In the genomic region with DNA sequence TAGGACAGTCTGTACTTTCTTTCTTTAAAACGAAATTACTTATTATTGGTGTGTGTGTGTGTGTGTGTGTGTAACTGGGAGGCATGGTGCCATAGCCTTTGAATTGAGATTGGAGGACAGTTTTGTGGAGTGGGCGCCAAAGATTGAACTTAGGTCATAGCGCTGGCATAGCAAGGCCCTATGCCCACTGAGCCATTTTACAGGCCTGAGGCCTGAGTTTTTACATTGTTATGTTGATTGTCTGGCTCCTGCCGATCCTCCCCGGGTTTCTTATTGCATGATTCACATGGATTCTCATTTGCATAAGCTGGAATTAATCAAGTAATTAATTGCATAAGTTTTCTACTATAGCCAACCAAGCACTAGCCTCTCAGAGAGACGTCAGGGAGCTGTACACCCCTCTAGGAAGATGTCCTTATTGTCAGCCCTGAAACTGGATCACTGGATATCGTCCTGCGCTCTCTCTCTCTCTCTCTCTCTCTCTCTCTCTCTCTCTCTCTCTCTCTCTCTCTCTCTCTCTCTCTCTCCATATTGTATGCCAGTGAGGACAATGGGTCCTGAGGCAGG, we compare ENCODE assay signal across 16 mouse cellular contexts.
DNase-seq lines count a peak whose midpoint lies in the region; ATAC-seq and TF ChIP-seq lines count a peak whose summit lies in the region.
"Had no signal": no experiment of that assay in that cellular context is flagged by ENCODE, and none has a peak within 500 bp of the region (broad histone marks: within the 10 kb centered on the region; RNA-seq: fewer than 3 reads in every experiment).

No protein-coding gene starts in this region.

- WGBS in forebrain, embryonic 12.5 days, result 51% methylated on average over 8 of the region's 8 CpGs
- 61% methylated on average over 8 of the region's 8 CpGs for WGBS in forebrain, embryonic 11.5 days
- 47% methylated on average over 8 of the region's 8 CpGs for WGBS in forebrain, embryonic 13.5 days
- WGBS in forebrain, embryonic 15.5 days, result 32% methylated on average over 8 of the region's 8 CpGs
- 84% methylated on average over 8 of the region's 8 CpGs for WGBS in limb, embryonic 10.5 days
- WGBS in stomach, postnatal 0 days, result 89% methylated on average over 8 of the region's 8 CpGs

- TF ChIP-seq EP300 in stomach, postnatal 0 days (optimal IDR thresholded peaks at IDR 0.05), result no peak

- peaks cover 3% of the 10 kb centered on the region for H3K27me3 ChIP-seq in forebrain, embryonic 12.5 days
- H3K27me3 ChIP-seq in forebrain, embryonic 11.5 days (ENCODE audit: control insufficient read depth, insufficient read depth, low read length), result no peaks in the 10 kb centered on the region
- no peaks in the 10 kb centered on the region for H3K27me3 ChIP-seq in forebrain, embryonic 13.5 days
- no peaks in the 10 kb centered on the region for H3K27me3 ChIP-seq in forebrain, embryonic 15.5 days
- H3K27me3 ChIP-seq in limb, embryonic 10.5 days (ENCODE audit: low read depth, poor library complexity, severe bottlenecking), result no peaks in the 10 kb centered on the region
- H3K27me3 ChIP-seq in stomach, postnatal 0 days (ENCODE audit: control insufficient read depth, insufficient read depth, low read length), result no peaks in the 10 kb centered on the region
- H3K27me3 ChIP-seq: embryonic facial prominence, embryonic 13.5 days; embryonic facial prominence, embryonic 15.5 days had no signal

- no peak for TF ChIP-seq CTCF in stomach, postnatal 0 days (IDR thresholded peaks at IDR 0.05; ENCODE audit: low read depth)

- H3K9ac ChIP-seq in forebrain, embryonic 12.5 days, result no peak overlapping the region
- H3K9ac ChIP-seq in forebrain, embryonic 11.5 days (ENCODE audit: low read length), result no peak overlapping the region
- no peak overlapping the region for H3K9ac ChIP-seq in forebrain, embryonic 13.5 days
- H3K9ac ChIP-seq in forebrain, embryonic 15.5 days (replicated peaks), result no peak overlapping the region
- H3K9ac ChIP-seq in stomach, postnatal 0 days (ENCODE audit: low read length), result no peak overlapping the region
- H3K9ac ChIP-seq: embryonic facial prominence, embryonic 13.5 days; embryonic facial prominence, embryonic 15.5 days had no signal

- peak overlapping the region; percentile 65 for H3K27ac ChIP-seq in forebrain, embryonic 12.5 days
- H3K27ac ChIP-seq in forebrain, embryonic 11.5 days (ENCODE audit: low read depth, low read length), result no peak overlapping the region
- peak overlapping the region; percentile 80 for H3K27ac ChIP-seq in forebrain, embryonic 13.5 days
- H3K27ac ChIP-seq in forebrain, embryonic 15.5 days (replicated peaks), result peak overlapping the region; percentile 75
- H3K27ac ChIP-seq in limb, embryonic 10.5 days, result peak overlapping the region; percentile 17; the same call in 1 of the 2 replicates
- H3K27ac ChIP-seq in stomach, postnatal 0 days (replicated peaks), result no peak overlapping the region
- H3K27ac ChIP-seq: embryonic facial prominence, embryonic 13.5 days had no signal

- peak; percentile 49; the same call in 1 of the 2 replicates for ATAC-seq in forebrain, embryonic 12.5 days (ENCODE audit: low FRiP score)
- ATAC-seq in forebrain, embryonic 11.5 days (replicated peaks; ENCODE audit: low FRiP score), result no peak
- ATAC-seq in forebrain, embryonic 13.5 days, result peak; percentile 76
- ATAC-seq in forebrain, embryonic 15.5 days (replicated peaks), result peak; percentile 73
- ATAC-seq in stomach, postnatal 0 days (ENCODE audit: low FRiP score, low TSS enrichment), result no peak

- no peaks in the 10 kb centered on the region for H3K36me3 ChIP-seq in forebrain, embryonic 12.5 days (replicated peaks)
- H3K36me3 ChIP-seq in forebrain, embryonic 11.5 days (ENCODE audit: control insufficient read depth, insufficient read depth, low read length), result no peaks in the 10 kb centered on the region
- no peaks in the 10 kb centered on the region for H3K36me3 ChIP-seq in forebrain, embryonic 13.5 days (ENCODE audit: poor library complexity, severe bottlenecking)
- no peaks in the 10 kb centered on the region for H3K36me3 ChIP-seq in forebrain, embryonic 15.5 days
- no peaks in the 10 kb centered on the region for H3K36me3 ChIP-seq in limb, embryonic 10.5 days
- H3K36me3 ChIP-seq in stomach, postnatal 0 days (ENCODE audit: control insufficient read depth, insufficient read depth, low read length), result no peaks in the 10 kb centered on the region
- H3K36me3 ChIP-seq: embryonic facial prominence, embryonic 13.5 days; embryonic facial prominence, embryonic 15.5 days had no signal

- no peak overlapping the region for H3K4me2 ChIP-seq in forebrain, embryonic 12.5 days
- H3K4me2 ChIP-seq in forebrain, embryonic 11.5 days (ENCODE audit: low read depth, low read length, severe bottlenecking), result no peak overlapping the region
- peak overlapping the region; percentile 34; the same call in 1 of the 2 replicates for H3K4me2 ChIP-seq in forebrain, embryonic 13.5 days
- no peak overlapping the region for H3K4me2 ChIP-seq in forebrain, embryonic 15.5 days (replicated peaks)
- H3K4me2 ChIP-seq in stomach, postnatal 0 days (replicated peaks; ENCODE audit: low read depth), result no peak overlapping the region
- H3K4me2 ChIP-seq: embryonic facial prominence, embryonic 13.5 days; embryonic facial prominence, embryonic 15.5 days had no signal

- DNase-seq in forebrain, embryonic 11.5 days (ENCODE audit: low spot score), result no peak
- no peak for DNase-seq in limb, embryonic 10.5 days (ENCODE audit: low spot score)
- no peak for DNase-seq in thymus, postnatal 10 days (ENCODE audit: low spot score in 2 of 2)
- no peak for DNase-seq in urinary bladder, postnatal 25 days (ENCODE audit: low spot score)
- no peak for DNase-seq in stomach, postnatal 0 days (ENCODE audit: low spot score)
- DNase-seq: cerebellum, adult 11-12 months; cerebellum, adult 8-10 months; cerebellum, adult 9-11 months; cerebellum, postnatal 36 days; embryo, embryonic 11 days had no signal

- no peak overlapping the region for H3K4me3 ChIP-seq in forebrain, embryonic 12.5 days (replicated peaks)
- H3K4me3 ChIP-seq in forebrain, embryonic 11.5 days (ENCODE audit: low read depth, low read length), result no peak overlapping the region
- H3K4me3 ChIP-seq in forebrain, embryonic 13.5 days, result no peak overlapping the region
- no peak overlapping the region for H3K4me3 ChIP-seq in forebrain, embryonic 15.5 days
- H3K4me3 ChIP-seq in limb, embryonic 10.5 days, result no peak overlapping the region
- no peak overlapping the region for H3K4me3 ChIP-seq in stomach, postnatal 0 days (ENCODE audit: low read depth, low read length)
- H3K4me3 ChIP-seq: embryonic facial prominence, embryonic 13.5 days; embryonic facial prominence, embryonic 15.5 days; erythroblast, embryonic 14.5 days had no signal

- H3K4me1 ChIP-seq in forebrain, embryonic 12.5 days, result peaks cover 27% of the 10 kb centered on the region
- H3K4me1 ChIP-seq in forebrain, embryonic 11.5 days (replicated peaks; ENCODE audit: control insufficient read depth, insufficient read depth, low read length), result 0 out of 2 replicates have a peak, but pooled peaks cover 2% of the 10 kb centered on the region
- peaks cover 50% of the 10 kb centered on the region for H3K4me1 ChIP-seq in forebrain, embryonic 13.5 days
- peaks cover 26% of the 10 kb centered on the region for H3K4me1 ChIP-seq in forebrain, embryonic 15.5 days
- H3K4me1 ChIP-seq in limb, embryonic 10.5 days, result peaks cover 40% of the 10 kb centered on the region
- H3K4me1 ChIP-seq in stomach, postnatal 0 days (replicated peaks; ENCODE audit: control insufficient read depth, insufficient read depth), result no peaks in the 10 kb centered on the region

- no peaks in the 10 kb centered on the region for H3K9me3 ChIP-seq in forebrain, embryonic 12.5 days
- H3K9me3 ChIP-seq in forebrain, embryonic 11.5 days (ENCODE audit: control insufficient read depth, low read length), result no peaks in the 10 kb centered on the region
- no peaks in the 10 kb centered on the region for H3K9me3 ChIP-seq in forebrain, embryonic 13.5 days (replicated peaks)
- no peaks in the 10 kb centered on the region for H3K9me3 ChIP-seq in forebrain, embryonic 15.5 days
- H3K9me3 ChIP-seq in limb, embryonic 10.5 days (replicated peaks), result no peaks in the 10 kb centered on the region
- no peaks in the 10 kb centered on the region for H3K9me3 ChIP-seq in stomach, postnatal 0 days (ENCODE audit: control insufficient read depth, low read length)
- H3K9me3 ChIP-seq: embryonic facial prominence, embryonic 13.5 days; embryonic facial prominence, embryonic 15.5 days had no signal

Comparison
In these comparisons a context has a peak if more than half of its experiments do, and no peak if none do; other contexts are left out.
1. ATAC-seq: peak in forebrain, embryonic 12.5 days (single experiment), forebrain, embryonic 13.5 days (single experiment) and forebrain, embryonic 15.5 days (single experiment); none in forebrain, embryonic 11.5 days (single experiment) and stomach, postnatal 0 days (single experiment).
2. H3K27ac ChIP-seq: peak in forebrain, embryonic 12.5 days (single experiment), forebrain, embryonic 13.5 days (single experiment), forebrain, embryonic 15.5 days (single experiment) and limb, embryonic 10.5 days (single experiment); none in forebrain, embryonic 11.5 days (single experiment) and stomach, postnatal 0 days (single experiment).